Mouse (Mus musculus) neural tube, embryonic 13.5 days (tissue): ENCODE results near the gene 1700001F09Rik. TPM values are rescaled to one million over a fixed set of nuclear protein-coding genes. Genes with fewer than 3 reads are reported as not detected.
"Not testable (repeated sequence)": the region's sequence is repeated elsewhere in the genome, so short reads cannot be mapped to it uniquely, and the experiment has no call there.

Experiments used
- ATAC-seq: fragments of 200-750 bp; cut with Nextera tagmentation; 2 replicates; pipeline ENCODE4 v1.8.0; 2017; ENCODE audit warnings: low read depth, mild to moderate bottlenecking, moderate TSS enrichment, moderate library complexity
- H3K27ac ChIP-seq: fragments of 300-500 bp; sonication (generic); replicated peaks from 2 replicates; pipeline ENCODE4 v1.5.1; 2015; ENCODE audit warnings: moderate library complexity, mild to moderate bottlenecking, inconsistent platforms
- H3K27me3 ChIP-seq: fragments of 300-500 bp; sonication (generic); 2 replicates; pipeline ENCODE4 v1.6.1; 2015; ENCODE audit warnings: mild to moderate bottlenecking, inconsistent platforms
- H3K36me3 ChIP-seq: fragments of 300-500 bp; sonication (generic); 2 replicates; pipeline ENCODE4 v1.6.1; 2015; ENCODE audit warnings: mild to moderate bottlenecking, inconsistent platforms
- H3K4me1 ChIP-seq: fragments of 300-500 bp; sonication (generic); replicated peaks from 2 replicates; pipeline ENCODE4 v1.6.1; 2015; ENCODE audit warnings: inconsistent platforms
- H3K4me2 ChIP-seq: fragments of 300-500 bp; sonication (generic); 2 replicates; pipeline ENCODE4 v1.6.1; 2015; ENCODE audit warnings: inconsistent platforms, mild to moderate bottlenecking, moderate library complexity
- H3K4me3 ChIP-seq: fragments of 300-500 bp; sonication (generic); 2 replicates; pipeline ENCODE4 v1.5.1; 2015; ENCODE audit warnings: mild to moderate bottlenecking, inconsistent platforms
- H3K9ac ChIP-seq: fragments of 300-500 bp; sonication (generic); 2 replicates; pipeline ENCODE4 v1.6.1; 2015; ENCODE audit warnings: moderate library complexity, mild to moderate bottlenecking, inconsistent platforms
- H3K9me3 ChIP-seq: fragments of 300-500 bp; sonication (generic); 2 replicates; pipeline ENCODE4 v1.6.1; 2016; ENCODE audit warnings: inconsistent platforms
- WGBS: fragments of 180-500 bp; shearing (Covaris S2); methylation state at CpG from one replicate; pipeline ENCODE4 v1.1.7; 2015; 5-methylcytosine and 5-hydroxymethylcytosine counted together
- polyA plus RNA-seq: library from polyadenylated mRNA; unstranded; fragments of >200 nt; fragmentation: Nextera tagmentation; extraction: Ambion mirVana; gene quantifications from 2 replicates; pipeline ENCODE4 v1.2.1, GENCODE M21; 2015

Gene 1700001F09Rik
- not detected in 2 replicates for polyA plus RNA-seq

GRCm38 (mm10) chr14:43347711-43348110, at the start of gene 1700001F09Rik:
TSS of gene 1700001F09Rik (minus strand) at chr14:43347811.
- H3K4me1 ChIP-seq, H3K9me3 ChIP-seq, ATAC-seq, H3K4me3 ChIP-seq, H3K4me2 ChIP-seq, H3K9ac ChIP-seq, H3K27ac ChIP-seq, H3K27me3 ChIP-seq, H3K36me3 ChIP-seq: not testable (repeated sequence)

DNA sequence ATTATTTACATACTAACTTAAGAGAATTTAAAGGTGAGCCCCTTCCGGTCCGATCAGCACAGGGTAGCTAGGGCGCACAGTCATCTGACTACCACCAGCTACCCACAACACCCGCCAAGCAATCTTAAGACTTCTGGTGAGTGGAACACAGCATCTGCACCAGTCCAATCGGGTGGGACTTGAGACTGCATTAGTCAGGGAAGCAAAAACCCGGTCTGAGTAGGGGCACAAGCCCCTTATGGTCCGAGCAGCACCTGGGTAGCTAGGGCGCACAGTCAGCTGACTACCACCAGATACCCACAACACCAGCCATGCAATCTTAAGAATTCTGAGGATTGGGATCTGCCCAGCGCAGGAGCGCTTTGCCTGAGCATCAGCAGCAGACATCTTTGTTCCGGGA, 14.1 kb upstream of the 1700001F09Rik start:
- H3K4me2 ChIP-seq, H3K36me3 ChIP-seq, ATAC-seq, H3K9me3 ChIP-seq, H3K4me1 ChIP-seq, H3K9ac ChIP-seq, H3K4me3 ChIP-seq, H3K27me3 ChIP-seq, H3K27ac ChIP-seq: not testable (repeated sequence)
- WGBS: 83% methylated on average over 11 of the region's 11 CpGs

- not testable (repeated sequence) for H3K27ac ChIP-seq, H3K4me2 ChIP-seq, H3K36me3 ChIP-seq, ATAC-seq, H3K4me3 ChIP-seq, H3K27me3 ChIP-seq, H3K9ac ChIP-seq, H3K9me3 ChIP-seq, H3K4me1 ChIP-seq
- WGBS: 88% methylated on average over 1 of the region's 1 CpGs
These were observed 11.6 kb upstream of the 1700001F09Rik start for GRCm38 (mm10) chr14:43359246-43359645.

GRCm38 (mm10) chr14:43357496-43357895, 9.9 kb upstream of the 1700001F09Rik start:
- not testable (repeated sequence) for H3K4me3 ChIP-seq, H3K4me1 ChIP-seq, H3K27me3 ChIP-seq, ATAC-seq, H3K36me3 ChIP-seq, H3K9ac ChIP-seq, H3K27ac ChIP-seq, H3K9me3 ChIP-seq, H3K4me2 ChIP-seq

DNA sequence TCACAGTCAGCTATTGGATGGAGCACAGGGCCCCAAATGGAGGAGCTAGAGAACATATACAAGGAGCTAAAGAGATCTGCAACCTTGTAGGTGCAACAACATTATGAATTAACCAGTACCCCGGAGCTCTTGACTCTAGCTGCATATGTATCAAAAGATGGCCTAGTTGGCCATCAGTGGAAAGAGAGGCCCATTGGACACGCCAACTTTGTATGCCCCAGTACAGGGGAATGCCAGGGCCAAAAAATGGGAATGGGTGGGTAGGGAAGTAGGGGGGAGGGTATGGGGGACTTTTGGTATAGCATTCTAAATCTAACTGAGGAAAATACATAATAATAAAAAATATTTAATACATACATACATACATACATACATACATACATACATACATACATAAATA, 5.3 kb upstream of the 1700001F09Rik start:
- 77% methylated on average over 2 of the region's 2 CpGs for WGBS
- not testable (repeated sequence) for H3K9me3 ChIP-seq, H3K27me3 ChIP-seq, ATAC-seq, H3K36me3 ChIP-seq, H3K4me1 ChIP-seq, H3K4me2 ChIP-seq, H3K9ac ChIP-seq, H3K4me3 ChIP-seq, H3K27ac ChIP-seq

DNA sequence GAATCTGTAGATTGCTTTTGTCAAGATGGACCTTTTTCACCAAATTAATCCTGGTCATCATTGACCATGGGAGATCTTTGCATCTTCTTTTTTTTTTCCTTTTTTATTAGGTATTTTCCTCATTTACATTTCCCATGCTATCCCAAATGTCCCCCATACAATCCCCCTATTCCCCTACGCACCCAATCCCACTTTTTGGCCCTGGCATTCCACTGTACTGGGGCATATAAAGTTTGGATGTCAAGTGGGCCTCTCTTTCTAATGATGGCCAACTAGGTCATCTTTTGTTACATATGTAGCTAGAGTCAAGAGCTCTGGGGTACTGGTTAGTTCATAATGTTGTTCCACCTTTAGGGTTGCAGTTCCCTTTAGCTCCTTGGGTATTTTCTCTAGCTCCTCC, 10.0 kb downstream of the 1700001F09Rik start:
- H3K4me2 ChIP-seq, H3K27me3 ChIP-seq, H3K4me1 ChIP-seq, ATAC-seq, H3K9me3 ChIP-seq, H3K36me3 ChIP-seq, H3K4me3 ChIP-seq, H3K9ac ChIP-seq, H3K27ac ChIP-seq: not testable (repeated sequence)
- WGBS: 58% methylated on average over 1 of the region's 1 CpGs

DNA sequence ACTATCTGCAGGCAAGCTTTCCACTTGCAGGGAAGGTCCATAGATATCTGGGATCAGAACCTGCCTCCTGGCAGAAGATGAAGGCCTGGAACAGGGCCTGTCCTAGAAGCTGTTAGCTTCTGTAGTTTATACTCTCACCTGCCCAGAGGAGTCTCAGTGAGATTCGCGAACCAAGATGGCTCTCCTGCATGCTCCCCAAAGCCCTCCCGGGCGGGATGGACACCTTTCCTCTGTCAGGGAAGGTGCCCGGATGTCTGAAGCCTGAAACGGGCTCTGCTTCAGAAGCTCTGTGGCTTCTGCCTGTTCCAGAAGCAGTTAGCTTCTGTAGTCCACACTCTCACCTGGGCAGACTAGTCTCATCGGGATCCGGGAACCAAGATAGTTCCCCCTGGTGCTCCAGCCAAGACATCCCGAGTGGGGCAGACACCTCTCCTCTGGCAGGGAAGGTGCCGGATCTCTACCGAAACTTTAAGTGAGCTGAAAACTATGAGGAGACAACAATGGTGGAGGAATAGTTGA, 16.2 kb downstream of the 1700001F09Rik start:
- not testable (repeated sequence) for H3K36me3 ChIP-seq, H3K9me3 ChIP-seq, H3K9ac ChIP-seq, ATAC-seq, H3K27me3 ChIP-seq, H3K27ac ChIP-seq, H3K4me2 ChIP-seq, H3K4me3 ChIP-seq, H3K4me1 ChIP-seq
- WGBS: 90% methylated on average over 11 of the region's 11 CpGs

DNA sequence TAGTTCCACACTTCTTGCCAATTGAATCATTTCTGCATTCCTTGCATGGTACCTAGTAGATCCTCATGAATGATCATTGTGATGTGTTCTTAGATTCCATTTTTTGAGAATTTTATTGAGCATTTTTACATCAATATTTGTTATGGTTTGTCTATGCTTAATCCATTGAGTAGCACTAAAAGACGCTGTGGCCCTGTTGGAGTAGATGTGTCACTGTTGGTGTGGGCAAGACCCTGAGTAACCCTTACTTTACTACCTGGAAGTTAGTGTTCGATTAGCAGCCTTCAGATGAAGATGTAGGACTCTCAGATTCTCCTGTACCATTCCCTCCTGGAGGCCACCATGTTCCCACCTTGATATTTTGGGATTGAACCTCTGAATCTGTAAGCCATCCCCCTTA, 19.0 kb downstream of the 1700001F09Rik start:
- not testable (repeated sequence) for H3K4me2 ChIP-seq, H3K4me1 ChIP-seq, H3K9ac ChIP-seq, ATAC-seq, H3K27ac ChIP-seq, H3K9me3 ChIP-seq, H3K27me3 ChIP-seq, H3K36me3 ChIP-seq, H3K4me3 ChIP-seq
- 79% methylated on average over 2 of the region's 2 CpGs for WGBS

GRCm38 (mm10) chr14:43319516-43319915, 28.1 kb downstream of the 1700001F09Rik start:
- not testable (repeated sequence) for ATAC-seq, H3K9ac ChIP-seq, H3K27me3 ChIP-seq, H3K4me2 ChIP-seq, H3K4me1 ChIP-seq, H3K4me3 ChIP-seq, H3K27ac ChIP-seq, H3K9me3 ChIP-seq, H3K36me3 ChIP-seq

GRCm38 (mm10) chr14:43293503-43293902, 54.1 kb downstream of the 1700001F09Rik start, which contains the start of gene Gm8127:
TSS of gene Gm8127 (minus strand) at chr14:43293832.
- H3K4me2 ChIP-seq, ATAC-seq, H3K27ac ChIP-seq, H3K9me3 ChIP-seq, H3K9ac ChIP-seq, H3K27me3 ChIP-seq, H3K4me3 ChIP-seq, H3K36me3 ChIP-seq, H3K4me1 ChIP-seq: not testable (repeated sequence)
- WGBS: 83% methylated on average over 3 of the region's 3 CpGs

Other genes starting within 250 kb of the 1700001F09Rik start
- gene Gm8104, start 247.2 kb downstream of the 1700001F09Rik start, polyA plus RNA-seq: not detected in 2 replicates
- not detected in 2 replicates for gene Gm7233, start 167.9 kb downstream of the 1700001F09Rik start, polyA plus RNA-seq
- not detected in 2 replicates for gene Gm8122, start 112.5 kb downstream of the 1700001F09Rik start, polyA plus RNA-seq
- not detected in 2 replicates for gene Gm8126, start 89.2 kb downstream of the 1700001F09Rik start, polyA plus RNA-seq
- 0.13 TPM in 1 of 2 replicates, not detected in the other for gene Gm9732, start 72.8 kb downstream of the 1700001F09Rik start, polyA plus RNA-seq
- not detected in 2 replicates for gene Gm8127, start 54.0 kb downstream of the 1700001F09Rik start, polyA plus RNA-seq
- gene Gm8138, start 68.5 kb upstream of the 1700001F09Rik start, polyA plus RNA-seq: not detected in 2 replicates
- not detected in 2 replicates for gene Gm5799, start 195.8 kb upstream of the 1700001F09Rik start, polyA plus RNA-seq
- not detected in 2 replicates for gene Gm17654, start 231.3 kb upstream of the 1700001F09Rik start, polyA plus RNA-seq